Mouse (Mus musculus): ENCODE results near the gene Sox5. TPM values are rescaled to one million over a fixed set of nuclear protein-coding genes. Genes with fewer than 3 reads are reported as not detected.
A peak's percentile ranks its signal among the peaks of the same experiment; 100 is the strongest.

Sox5 gene
- total and polyA plus RNA-seq, 3 experiments = 1.7 to 3.4 (median 2.4) TPM

DNA sequence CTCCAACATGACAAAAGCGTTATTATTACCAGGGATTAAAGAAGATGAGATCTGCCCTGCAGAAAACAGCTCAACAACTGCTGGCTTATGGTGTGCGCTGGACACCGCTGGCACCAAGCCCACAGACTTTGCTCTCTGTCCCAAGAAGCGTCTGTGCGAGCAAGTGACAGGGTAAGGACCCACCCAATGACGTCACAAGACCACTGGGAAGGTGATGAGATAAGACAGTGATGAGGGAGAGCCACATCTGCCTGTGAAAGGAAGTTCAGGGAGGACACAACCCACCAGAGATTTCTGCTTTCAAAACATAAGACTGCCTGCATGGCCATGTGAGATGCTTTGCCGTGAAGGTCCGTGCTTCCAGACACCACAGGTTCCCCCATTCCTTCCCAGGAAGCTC is 525.3 kb downstream of the Sox5 start:
- H3K27me3 ChIP-seq (ENCODE audit: control insufficient read depth, insufficient read depth, low read length) = no peaks in the 10 kb centered on the region
- no peak overlapping the region for H3K4me3 ChIP-seq
- no peaks in the 10 kb centered on the region for H3K79me2 ChIP-seq (replicated peaks; ENCODE audit: control insufficient read depth, insufficient read depth, low read length)
- no peak overlapping the region for H3K27ac ChIP-seq
- no peak overlapping the region for H3K9ac ChIP-seq (ENCODE audit: low read depth, low read length)
- peaks cover 2% of the 10 kb centered on the region; the same call in 1 of the 2 replicates for H3K4me1 ChIP-seq (ENCODE audit: control insufficient read depth, insufficient read depth, low read length)
- H3K36me3 ChIP-seq (ENCODE audit: control insufficient read depth, insufficient read depth, low read length) = no peaks in the 10 kb centered on the region
- intact Hi-C loops (cut with DNase I) = no loop called here
- no peak for TF ChIP-seq EP300 (IDR thresholded peaks at IDR 0.05; ENCODE audit: insufficient read depth, low read depth, low read length)
- no peak for TF ChIP-seq POLR2A (IDR thresholded peaks at IDR 0.05; ENCODE audit: insufficient read depth, low read depth, low read length)
- no peak for TF ChIP-seq CTCF (IDR thresholded peaks at IDR 0.05)
- peak in 1 of 2 experiments; percentile 24 for DNase-seq
- WGBS = 41% methylated on average over 8 of the region's 8 CpGs

GRCm38 (mm10) chr6:144252191-144252718 is 529.5 kb downstream of the Sox5 start:
- Histone ChIP-seq H3K4me1 (ENCODE audit: control insufficient read depth, insufficient read depth, low read length) (peaks cover 2% of the 10 kb centered on the region; the same call in 1 of the 2 replicates), H3K27ac (no peak overlapping the region), H3K9ac (ENCODE audit: low read depth, low read length) (no peak overlapping the region), H3K36me3 (ENCODE audit: control insufficient read depth, insufficient read depth, low read length) (no peaks in the 10 kb centered on the region), H3K4me3 (no peak overlapping the region), H3K27me3 (ENCODE audit: control insufficient read depth, insufficient read depth, low read length) (no peaks in the 10 kb centered on the region), H3K79me2 (replicated peaks; ENCODE audit: control insufficient read depth, insufficient read depth, low read length) (no peaks in the 10 kb centered on the region)
- intact Hi-C loops (cut with DNase I) = no loop called here
- TF ChIP-seq EP300 (IDR thresholded peaks at IDR 0.05; ENCODE audit: insufficient read depth, low read depth, low read length) (no peak), POLR2A (IDR thresholded peaks at IDR 0.05; ENCODE audit: insufficient read depth, low read depth, low read length) (no peak), CTCF (IDR thresholded peaks at IDR 0.05) (no peak)
- 85% methylated on average over 7 of the region's 7 CpGs for WGBS
- no peak for DNase-seq

GRCm38 (mm10) chr6:144251222-144252170 is 530.3 kb downstream of the Sox5 start:
- DNase-seq = no peak
- no peaks in the 10 kb centered on the region for H3K79me2 ChIP-seq (replicated peaks; ENCODE audit: control insufficient read depth, insufficient read depth, low read length)
- no peak overlapping the region for H3K9ac ChIP-seq (ENCODE audit: low read depth, low read length)
- no peaks in the 10 kb centered on the region for H3K27me3 ChIP-seq (ENCODE audit: control insufficient read depth, insufficient read depth, low read length)
- peaks cover under 1% of the 10 kb centered on the region; the same call in 1 of the 2 replicates for H3K4me1 ChIP-seq (ENCODE audit: control insufficient read depth, insufficient read depth, low read length)
- no peak overlapping the region for H3K4me3 ChIP-seq
- H3K27ac ChIP-seq = no peak overlapping the region
- 72% methylated on average over 18 of the region's 18 CpGs for WGBS
- TF ChIP-seq EP300 (IDR thresholded peaks at IDR 0.05; ENCODE audit: insufficient read depth, low read depth, low read length) (no peak), POLR2A (IDR thresholded peaks at IDR 0.05; ENCODE audit: insufficient read depth, low read depth, low read length) (no peak), CTCF (IDR thresholded peaks at IDR 0.05) (no peak)
- no peaks in the 10 kb centered on the region for H3K36me3 ChIP-seq (ENCODE audit: control insufficient read depth, insufficient read depth, low read length)
- intact Hi-C loops (cut with DNase I) = no loop called here

GRCm38 (mm10) chr6:144250625-144251181 is 531.1 kb downstream of the Sox5 start:
- H3K27ac ChIP-seq = no peak overlapping the region
- H3K27me3 ChIP-seq (ENCODE audit: control insufficient read depth, insufficient read depth, low read length) = no peaks in the 10 kb centered on the region
- H3K9ac ChIP-seq (ENCODE audit: low read depth, low read length) = no peak overlapping the region
- no peaks in the 10 kb centered on the region for H3K79me2 ChIP-seq (replicated peaks; ENCODE audit: control insufficient read depth, insufficient read depth, low read length)
- intact Hi-C loops (cut with DNase I) = no loop called here
- no peak for DNase-seq
- TF ChIP-seq CTCF (IDR thresholded peaks at IDR 0.05) (no peak), POLR2A (IDR thresholded peaks at IDR 0.05; ENCODE audit: insufficient read depth, low read depth, low read length) (no peak), EP300 (IDR thresholded peaks at IDR 0.05; ENCODE audit: insufficient read depth, low read depth, low read length) (no peak)
- H3K4me3 ChIP-seq = no peak overlapping the region
- no peaks in the 10 kb centered on the region for H3K36me3 ChIP-seq (ENCODE audit: control insufficient read depth, insufficient read depth, low read length)
- WGBS = 55% methylated on average over 6 of the region's 6 CpGs
- H3K4me1 ChIP-seq (ENCODE audit: control insufficient read depth, insufficient read depth, low read length) = no peaks in the 10 kb centered on the region

DNA sequence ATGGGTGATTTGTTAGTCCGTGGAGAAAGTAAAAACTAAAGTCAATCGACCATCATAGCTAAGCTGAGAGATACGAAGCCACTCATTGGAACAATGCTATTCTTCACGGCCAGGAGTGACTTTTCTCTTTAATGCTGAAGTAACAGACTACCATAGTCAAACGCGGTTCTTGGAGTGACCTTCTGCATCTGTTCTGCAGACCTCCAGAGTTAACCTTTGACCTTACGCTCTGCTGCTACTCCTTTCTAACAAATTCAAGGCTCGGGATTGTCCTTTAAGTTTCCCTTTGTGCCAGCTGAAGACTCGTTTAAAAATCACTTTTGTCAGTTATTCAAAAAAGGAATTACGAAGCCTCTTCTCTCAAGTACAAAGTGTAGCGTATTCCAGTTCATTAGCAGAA is 545.2 kb downstream of the Sox5 start:
- no peak for DNase-seq
- H3K27ac ChIP-seq = no peak overlapping the region
- no peak for TF ChIP-seq POLR2A (IDR thresholded peaks at IDR 0.05; ENCODE audit: insufficient read depth, low read depth, low read length)
- no peak for TF ChIP-seq EP300 (IDR thresholded peaks at IDR 0.05; ENCODE audit: insufficient read depth, low read depth, low read length)
- intact Hi-C loops (cut with DNase I) = no loop called here
- H3K9ac ChIP-seq (ENCODE audit: low read depth, low read length) = no peak overlapping the region
- 80% methylated on average over 11 of the region's 11 CpGs for WGBS
- H3K4me3 ChIP-seq = no peak overlapping the region
- no peaks in the 10 kb centered on the region for H3K36me3 ChIP-seq (ENCODE audit: control insufficient read depth, insufficient read depth, low read length)
- H3K4me1 ChIP-seq (ENCODE audit: control insufficient read depth, insufficient read depth, low read length) = no peaks in the 10 kb centered on the region
- H3K79me2 ChIP-seq (replicated peaks; ENCODE audit: control insufficient read depth, insufficient read depth, low read length) = no peaks in the 10 kb centered on the region
- H3K27me3 ChIP-seq (ENCODE audit: control insufficient read depth, insufficient read depth, low read length) = no peaks in the 10 kb centered on the region

All from heart, adult 2 months (tissue).